Mouse (Mus musculus): ENCODE measurements around the gene Serpinb9d.
"Not testable (repeated sequence)": the region's sequence is repeated elsewhere in the genome, so short reads cannot be mapped to it uniquely, and the experiment has no call there.

Gene Serpinb9d

DNA sequence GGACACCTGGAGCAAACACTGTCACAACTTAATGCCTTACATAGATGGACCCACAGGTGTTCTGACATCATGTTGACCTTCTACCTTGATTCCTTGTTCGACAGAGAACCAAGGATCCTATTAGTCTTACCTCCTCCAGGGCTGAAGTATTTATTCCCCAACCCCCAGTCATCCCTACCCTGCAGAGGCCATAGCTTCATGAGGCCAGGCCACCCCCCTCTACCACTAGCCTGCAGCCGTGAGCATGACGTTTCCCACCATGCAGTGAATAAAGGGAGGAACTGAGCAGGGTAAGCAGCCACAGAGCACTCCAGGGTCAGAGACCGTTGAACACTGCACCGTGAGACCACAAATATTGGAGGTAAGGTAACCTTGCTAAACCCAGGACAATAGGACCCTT lies at the start of gene Serpinb9d:
Gene Serpinb9d (plus strand): TSS at position 301 of the 400 bp plus-strand sequence.
- no peak for DNase-seq (ENCODE audit: low read depth, low spot score)

DNA sequence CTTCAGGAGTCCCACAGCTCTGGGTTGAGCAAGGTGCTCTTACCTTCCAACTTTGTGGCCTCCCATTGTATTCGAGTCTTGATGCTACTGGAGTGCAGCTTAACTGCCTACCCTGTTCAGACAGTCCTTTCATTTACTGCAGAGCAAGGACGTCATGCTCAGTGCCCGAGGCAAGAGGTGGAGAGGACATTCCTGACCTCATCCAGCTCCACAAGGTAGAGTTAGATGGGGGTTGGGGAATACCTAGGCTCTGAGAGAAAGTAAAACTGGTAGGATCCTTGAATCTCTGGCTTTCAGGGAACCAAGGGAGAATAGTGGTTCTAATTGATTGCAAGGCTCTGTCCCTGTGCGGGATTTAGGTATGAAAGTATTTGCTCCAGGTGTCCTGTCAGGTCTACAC lies 33.1 kb upstream of the Serpinb9d start, which contains the start of gene Serpinb9c:
Gene Serpinb9c (minus strand): TSS at position 101 of the 400 bp plus-strand sequence.
- no peak for DNase-seq (ENCODE audit: low read depth, low spot score)

DNA sequence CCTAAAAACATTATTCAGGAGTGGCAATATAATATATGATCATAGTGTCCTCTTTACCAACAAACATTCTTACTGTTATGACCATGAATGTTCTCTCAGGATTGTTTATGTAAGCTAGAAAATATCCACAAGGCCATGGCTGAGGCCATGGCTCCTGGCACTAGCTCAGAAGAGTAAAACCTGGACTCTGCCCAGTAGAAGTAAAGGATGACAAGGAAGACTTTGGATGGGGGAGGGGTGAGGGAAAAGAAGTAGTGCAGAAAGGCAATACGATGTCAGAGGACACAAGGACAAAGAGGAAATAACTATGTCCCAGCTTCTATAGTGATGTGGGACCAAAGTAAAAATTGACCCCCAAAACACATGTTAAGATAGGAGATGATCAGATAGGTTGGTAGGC lies 2.3 kb upstream of the Serpinb9d start:
- not testable (repeated sequence) for DNase-seq (ENCODE audit: low read depth, low spot score)

DNA sequence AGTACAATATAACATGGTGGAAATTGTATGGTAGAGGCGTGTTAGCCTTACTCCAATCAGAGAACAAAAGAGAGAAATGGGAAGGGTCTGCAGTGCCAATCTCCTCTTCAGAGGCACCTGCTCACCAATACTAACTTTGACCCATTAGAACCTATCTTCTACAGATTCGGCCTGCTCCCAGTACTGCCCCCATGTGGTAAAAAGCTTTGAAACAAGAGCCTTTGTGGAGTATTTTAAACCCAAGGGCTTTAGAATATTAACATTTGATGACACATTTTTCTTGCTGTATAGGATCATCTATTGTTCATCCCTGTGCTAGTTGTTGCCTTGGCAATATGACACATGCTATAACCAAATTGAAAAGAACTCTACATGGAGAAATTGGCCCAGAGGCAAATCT lies 7.0 kb downstream of the Serpinb9d start:
- DNase-seq (ENCODE audit: low read depth, low spot score), result no peak

DNA sequence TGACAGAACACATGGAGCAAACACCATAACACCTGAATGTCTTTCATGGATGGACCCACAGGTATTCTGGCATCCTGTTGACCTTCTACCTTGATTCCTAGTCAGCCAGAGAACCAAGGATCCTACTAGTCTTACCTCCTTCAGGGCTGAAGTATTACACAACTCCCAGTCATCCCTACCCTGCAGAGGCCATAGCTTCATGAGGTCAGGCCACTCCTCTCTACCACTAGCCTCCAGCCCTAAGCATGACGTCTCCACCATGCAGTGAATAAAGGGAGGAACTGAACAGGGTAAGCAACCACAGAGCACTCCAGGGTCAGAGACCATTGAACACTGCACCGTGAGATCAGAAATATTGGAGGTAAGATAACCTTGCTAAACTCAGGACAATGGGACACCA lies 56.6 kb downstream of the Serpinb9d start, which contains the start of gene Serpinb9e:
Gene Serpinb9e (plus strand): TSS at position 301 of the 400 bp plus-strand sequence.
- not testable (repeated sequence) for DNase-seq (ENCODE audit: low read depth, low spot score)
